Mouse (Mus musculus) brain, adult 2 months (tissue): ENCODE measurements around the gene Cmah.

Experiments
- DNase-seq: peaks from one replicate; pipeline ENCODE4 v3.0.0; 2011; ENCODE audit warnings: low read depth, low spot score

Cmah gene

DNA sequence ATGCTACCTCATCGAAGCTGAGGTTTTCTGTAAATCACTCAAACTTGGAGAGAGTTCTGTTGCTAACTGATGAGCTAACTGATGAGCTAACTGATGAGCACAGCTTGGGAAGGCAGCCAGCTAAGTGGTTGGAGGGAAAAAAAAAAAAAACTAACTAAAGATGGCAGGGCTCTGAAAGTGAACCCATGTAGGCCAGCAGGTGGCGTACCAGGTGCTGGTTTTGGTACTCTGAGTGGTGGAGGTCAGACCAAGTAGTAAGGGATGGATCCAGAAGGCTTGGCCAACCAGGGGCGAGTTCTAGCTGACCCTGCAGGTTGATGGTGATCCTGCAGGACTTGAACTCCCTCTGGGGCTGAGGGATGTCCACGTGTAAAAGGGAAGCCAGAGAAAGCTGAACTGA lies 89.2 kb downstream of the Cmah start:
- DNase-seq = peak; percentile 22

DNA sequence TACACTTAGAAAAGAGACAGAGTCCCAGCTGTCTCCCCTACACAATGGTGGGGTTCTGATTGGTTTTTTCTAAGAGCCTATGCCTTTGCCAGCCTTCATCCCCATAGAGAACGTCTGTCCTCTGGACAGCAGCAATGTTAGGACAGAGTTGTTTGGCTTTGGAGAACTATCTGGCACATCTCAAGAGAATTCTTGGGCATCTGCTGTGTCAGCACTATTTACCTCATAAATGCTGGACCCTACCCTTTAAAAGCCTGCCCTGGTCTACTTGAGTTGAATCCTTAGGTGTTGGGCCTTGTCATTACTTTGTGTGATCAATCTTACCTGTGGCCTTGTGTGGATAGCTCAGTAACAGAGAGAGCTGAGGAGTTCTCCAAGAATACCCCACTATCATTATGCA lies 90.8 kb downstream of the Cmah start:
- no peak for DNase-seq

DNA sequence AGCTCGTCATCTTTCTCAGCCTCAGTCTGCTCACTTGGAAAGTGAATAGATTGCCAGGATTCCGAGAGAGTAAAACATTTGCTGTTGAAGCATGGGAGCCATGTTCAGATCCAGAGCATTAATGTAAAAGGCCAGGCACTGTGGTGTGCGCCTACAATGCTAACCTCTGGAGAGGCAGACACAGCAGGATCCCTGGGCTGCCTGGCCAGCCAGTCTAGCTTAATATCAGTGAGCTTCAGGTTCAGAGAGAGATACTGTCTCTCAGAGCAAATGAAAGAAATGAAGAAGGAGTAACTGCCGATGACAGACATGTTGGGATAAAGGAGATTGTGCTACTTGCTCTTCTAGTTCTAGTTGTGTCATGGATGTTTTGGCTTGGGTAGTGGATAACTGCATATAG lies 91.6 kb downstream of the Cmah start:
- no peak for DNase-seq

DNA sequence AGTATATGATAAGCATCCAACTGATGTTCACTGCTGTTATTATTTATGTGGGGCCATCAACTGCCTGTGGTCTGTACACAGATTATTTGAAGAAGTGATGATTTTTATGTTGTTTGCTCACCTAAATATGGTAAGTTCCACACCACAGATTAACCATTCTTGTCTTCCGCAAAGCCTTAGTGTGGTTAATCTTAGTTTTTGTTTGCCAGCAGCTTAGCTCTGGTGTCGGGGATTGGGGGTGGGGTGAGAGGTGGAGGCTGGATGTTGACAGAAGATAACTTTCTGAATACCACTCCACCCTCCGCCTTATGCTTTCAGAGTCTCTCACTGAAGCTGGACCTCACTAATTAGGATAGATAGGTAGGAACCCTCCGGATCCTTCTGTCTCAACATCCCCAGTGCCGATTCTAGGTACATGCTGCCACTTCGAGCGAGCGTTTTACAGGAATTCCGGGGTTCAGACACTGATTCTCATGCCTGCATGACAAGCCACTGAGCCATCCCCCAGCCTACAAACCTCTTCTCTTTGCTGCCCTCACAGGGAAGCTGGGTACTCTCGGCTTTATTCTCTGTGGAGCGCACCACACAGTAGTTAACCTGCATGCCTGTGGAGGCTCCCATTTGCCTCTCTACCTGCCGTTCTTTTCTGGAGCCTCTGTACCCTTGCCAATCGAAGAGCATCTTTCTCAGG lies 92.5 kb downstream of the Cmah start:
- DNase-seq = no peak

DNA sequence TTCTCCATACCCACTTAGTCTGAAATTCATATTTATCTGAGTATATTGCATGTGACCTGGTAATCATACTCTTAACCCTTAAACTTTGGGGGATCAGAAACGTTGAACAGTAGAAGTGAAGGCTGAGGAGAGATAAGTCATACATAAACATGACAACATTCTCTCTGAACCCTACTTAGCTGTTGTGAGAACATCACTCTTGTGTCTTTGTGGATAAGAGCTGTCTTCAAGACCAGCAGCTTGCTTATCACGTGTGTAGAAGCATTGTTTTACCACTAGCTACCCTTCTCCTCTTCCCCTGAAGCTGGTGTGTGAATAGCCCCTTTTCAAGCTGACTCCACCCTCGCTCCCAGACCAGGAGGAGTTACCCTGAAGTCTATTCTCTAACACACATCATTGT lies 94.8 kb downstream of the Cmah start:
- DNase-seq = no peak

DNA sequence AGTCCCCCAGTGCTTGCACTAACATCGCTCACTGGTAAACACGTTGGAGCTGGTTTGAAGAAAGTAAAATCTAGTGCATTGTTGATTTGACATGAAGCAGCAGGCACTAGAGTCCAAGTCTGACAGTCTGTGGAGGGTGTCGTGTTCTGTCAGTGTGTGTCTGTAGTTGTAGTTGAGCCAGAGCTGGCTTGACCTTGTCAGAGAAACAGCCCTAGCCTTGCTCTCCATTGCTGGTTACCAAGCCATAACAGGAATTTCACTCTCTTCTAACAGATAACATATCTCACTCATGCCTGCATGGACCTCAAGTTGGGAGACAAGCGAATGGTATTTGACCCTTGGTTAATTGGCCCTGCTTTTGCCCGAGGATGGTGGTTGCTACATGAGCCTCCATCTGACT lies 103.0 kb downstream of the Cmah start:
- no peak for DNase-seq

DNA sequence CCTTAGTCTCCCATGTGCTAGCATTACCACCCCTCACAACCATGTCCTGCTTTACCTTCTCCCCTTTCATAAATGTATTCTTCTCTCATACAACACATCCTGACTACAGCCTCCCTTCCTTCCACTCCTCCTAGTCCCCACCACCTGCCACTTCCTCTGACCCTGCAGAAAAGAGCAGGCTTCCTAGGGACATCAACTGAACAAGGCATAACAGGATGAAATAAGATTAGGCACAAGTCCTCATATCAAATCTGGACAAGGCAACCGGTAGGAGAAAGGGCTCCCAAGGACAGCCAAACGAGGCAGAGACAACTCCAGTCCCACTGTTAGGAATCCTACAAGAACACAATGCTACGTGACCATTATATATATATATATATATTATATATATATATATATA lies 104.4 kb downstream of the Cmah start:
- DNase-seq = no peak

DNA sequence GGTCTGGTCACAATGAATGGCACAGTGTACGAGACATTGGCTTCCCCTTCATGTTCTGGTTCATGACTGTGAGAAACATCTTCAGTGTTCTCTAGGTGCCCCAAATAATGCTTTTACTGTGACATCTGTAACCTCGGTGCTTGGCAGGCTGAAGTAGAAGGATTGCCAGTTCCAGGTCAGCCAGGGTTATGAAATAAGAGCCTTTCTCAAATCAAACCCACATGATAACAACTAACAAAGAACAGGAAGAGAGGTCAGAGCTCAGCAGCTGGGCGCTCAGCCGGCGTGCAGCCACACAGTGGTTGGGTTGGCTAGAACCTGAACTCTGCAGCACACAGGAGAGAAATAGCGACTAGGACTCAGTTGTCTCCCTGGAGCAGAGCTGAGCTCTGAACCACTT lies 115.1 kb downstream of the Cmah start:
- no peak for DNase-seq

DNA sequence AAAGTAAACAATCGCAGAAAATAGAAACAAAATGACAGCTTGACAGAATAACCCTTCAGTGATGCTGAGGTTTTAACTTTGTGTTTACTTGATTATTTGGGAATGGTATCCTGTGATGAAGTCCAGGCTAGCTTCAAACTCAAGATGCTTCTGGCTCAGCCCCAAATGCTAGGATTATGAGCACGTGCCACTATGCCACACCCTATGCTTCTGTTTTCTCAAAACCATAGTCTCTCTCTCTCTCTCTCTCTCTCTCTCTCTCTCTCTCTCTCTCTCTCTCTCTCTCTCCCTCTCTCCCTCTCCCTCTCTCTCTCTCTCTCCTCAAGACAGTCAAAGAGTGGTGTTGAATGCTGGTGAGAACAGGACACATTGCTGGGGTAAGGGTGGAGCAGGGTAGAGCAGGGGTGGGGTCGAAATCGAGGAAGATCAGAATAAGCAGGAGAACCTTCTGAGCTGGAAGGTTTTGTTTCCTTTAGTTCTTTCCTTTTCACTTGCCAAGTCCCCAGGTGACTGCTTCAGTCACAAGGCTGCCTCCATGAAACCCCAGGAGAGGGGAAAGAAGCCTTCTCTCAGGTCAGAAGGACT lies 116.7 kb downstream of the Cmah start:
- no peak for DNase-seq

DNA sequence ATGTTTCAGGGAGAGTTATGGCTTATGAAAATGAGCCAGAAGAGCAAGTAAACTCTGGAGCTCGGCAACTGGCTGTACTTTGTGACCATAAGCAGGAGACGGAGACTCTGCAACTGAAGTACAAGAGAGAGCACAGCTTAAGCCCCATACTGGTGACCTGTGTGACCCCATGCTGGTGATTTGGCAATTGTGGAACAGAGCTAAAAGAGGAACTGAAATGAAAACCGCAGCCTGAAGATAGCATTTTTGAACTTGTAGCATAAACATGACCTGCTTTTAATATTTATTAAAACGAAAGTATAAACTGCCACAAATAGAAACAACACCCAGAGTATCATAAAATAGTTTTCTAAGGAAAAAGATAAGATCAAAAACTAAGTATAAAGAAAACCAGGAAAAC lies 117.5 kb downstream of the Cmah start:
- DNase-seq = no peak

DNA sequence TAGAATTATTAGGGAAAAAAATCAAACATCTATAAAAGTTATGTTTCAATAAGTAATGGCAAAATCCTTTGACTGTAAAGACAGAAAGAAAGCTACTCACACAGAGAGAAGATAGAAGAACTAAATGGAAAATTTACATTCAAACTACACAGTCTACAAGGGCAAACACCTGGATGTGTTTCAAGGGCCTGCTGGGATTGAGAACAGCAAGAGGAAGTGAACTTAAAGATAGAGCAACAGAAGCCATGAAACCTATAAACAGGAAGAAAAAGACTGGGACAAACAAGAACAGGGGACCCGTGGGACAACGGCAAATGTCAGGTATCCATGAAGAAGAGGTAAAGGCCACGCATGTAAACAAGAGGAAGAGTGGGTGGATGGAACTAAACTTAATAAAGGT lies 118.0 kb downstream of the Cmah start:
- no peak for DNase-seq

DNA sequence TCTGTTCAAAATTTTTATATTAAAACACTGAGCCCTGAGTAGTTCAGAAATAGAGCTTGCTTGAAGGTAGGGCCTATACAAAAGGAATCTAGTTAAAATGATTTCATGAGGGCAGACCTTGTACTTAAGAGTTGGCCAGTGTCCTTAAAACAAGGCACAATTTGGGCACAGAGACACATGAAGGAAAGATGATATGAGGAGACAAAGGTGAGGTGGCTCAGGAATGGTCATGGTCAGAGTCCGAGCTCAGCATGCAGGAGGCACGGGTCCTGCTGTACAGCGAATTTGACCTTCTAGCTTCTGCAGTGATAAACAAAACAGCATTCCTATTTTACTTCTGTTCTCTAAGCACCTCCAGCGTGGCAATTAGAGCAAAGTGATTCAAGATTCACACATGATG lies 118.9 kb downstream of the Cmah start:
- no peak for DNase-seq

DNA sequence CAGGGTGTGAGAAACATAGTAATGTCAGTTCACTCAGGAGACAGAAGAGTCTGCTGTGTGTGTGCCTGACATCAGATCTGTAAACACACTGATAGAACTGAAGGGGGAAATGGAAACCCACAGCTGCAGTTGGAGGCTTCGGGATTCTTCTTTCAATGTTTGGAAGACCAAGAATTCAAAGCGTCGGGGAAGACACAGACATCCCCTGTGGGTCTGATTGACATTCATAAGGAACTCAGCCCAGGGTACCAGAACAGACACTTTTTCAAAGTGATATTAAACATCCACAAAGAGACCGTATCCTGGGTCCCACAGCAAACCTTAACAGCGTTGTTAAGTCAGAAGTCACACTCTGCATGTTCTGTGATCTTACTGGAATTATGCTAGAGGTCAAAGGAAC lies 119.8 kb downstream of the Cmah start:
- no peak for DNase-seq

DNA sequence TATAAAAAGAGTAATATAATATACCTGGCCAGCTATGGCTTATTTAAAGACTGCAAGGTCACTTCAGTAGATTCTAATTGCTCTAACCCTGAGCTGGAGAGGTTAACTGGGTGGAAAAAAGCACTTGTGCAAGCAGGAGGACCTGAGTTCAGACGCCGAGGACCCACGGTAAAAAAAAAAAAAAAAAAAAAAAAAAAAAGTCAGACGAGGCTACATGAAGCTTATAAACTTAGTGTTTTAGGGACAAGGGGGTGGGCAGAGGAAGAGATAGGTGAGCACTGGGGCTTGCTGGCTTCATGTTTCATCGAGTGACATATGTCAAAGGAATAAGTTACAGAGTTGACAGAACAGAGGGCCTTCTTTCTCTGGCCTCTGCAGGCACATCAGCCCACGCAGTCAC lies 121.4 kb downstream of the Cmah start:
- DNase-seq = no peak

DNA sequence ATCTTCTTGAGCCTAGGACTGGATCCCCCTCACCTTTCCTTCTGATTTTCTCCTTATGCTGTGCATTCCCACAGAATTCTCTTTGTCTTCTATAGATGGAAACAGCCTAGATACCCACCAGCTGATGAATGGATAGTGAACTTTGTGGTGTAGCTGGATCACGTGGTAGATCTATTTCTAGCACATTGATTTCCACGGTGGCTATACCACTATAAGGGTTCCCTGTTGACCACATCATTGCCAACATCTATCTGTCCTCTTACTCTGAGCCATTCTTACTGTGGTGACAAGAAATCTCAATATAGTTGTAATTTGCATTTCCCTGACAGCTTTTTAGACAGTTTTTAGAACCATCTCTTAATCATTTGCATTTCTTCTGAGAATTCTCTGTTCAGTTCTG lies 124.3 kb downstream of the Cmah start:
- DNase-seq = no peak

DNA sequence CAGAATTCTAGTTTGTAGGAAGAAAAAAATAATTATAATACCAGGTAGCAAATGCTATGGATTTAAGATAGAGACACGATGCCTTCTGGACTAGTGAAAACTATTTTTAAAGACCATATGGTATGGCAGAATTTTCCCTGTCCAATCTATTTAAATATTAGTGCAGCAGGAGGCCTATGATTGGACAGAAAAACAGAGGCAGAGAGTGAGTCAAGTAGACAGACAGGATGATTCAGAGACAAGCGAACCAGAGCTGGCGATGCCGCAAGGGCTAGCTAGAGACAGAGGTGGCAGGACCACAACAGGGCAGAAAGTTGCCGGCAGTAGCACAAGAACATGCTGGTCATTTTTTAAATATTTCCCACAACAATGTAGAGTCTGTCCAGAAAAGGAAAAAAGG lies 126.5 kb downstream of the Cmah start:
- peak; percentile 56 for DNase-seq

DNA sequence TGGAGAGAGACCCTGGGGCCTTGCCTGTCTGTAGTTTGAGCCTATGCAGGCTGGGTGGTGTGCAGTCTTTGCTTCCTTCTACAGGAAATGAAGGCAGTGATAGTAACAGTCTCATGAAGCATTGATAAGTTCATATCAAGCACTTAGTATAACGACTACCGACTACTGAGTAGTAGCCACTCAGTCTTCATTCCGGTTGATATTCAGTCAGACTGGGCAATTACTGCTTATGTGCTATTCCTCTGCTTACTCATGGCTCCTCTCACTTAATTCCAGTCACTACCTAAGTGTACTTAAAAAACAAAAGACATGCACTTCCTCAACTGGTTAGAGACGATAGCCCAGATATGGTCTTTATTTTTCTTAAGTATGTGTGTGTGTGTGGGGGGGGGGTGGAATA lies 129.2 kb downstream of the Cmah start:
- DNase-seq = no peak

DNA sequence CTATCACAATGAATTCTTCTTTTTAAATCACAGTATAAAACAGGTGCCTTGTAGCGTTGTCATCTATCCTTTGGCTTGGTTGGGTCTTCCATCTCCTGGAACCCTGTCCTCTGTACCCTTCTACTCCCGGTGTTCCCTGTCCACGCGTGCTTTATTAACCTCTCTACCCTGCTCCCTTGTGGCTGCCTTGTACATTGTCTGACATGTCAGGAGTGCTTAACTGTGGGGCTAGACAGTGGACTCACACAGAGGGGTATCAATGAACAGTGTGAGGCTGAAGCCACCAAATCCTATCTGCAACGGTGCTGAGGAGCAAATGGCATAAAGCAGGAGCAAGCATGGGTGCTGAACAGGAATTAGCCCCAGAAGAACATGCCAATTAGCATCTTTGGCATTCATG lies 133.3 kb downstream of the Cmah start:
- no peak for DNase-seq

DNA sequence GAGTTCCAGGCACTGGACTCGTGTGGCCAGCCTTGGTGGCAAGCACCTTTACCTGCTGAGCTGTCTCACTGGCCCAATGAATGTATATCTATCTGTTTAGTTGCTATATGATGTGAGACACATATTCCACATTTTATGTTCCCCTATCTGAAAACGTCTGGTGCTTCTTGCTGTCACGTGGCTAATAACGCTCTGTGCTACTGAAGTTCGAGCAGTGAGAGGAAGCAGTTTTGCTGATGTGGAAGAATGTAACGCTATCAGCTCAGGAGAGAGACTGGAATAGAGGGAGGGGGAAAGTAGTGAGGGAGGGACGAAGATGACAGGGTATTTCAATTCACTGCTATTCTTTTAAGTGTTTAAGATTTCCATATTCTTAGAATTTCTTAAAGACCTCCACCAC lies 136.6 kb downstream of the Cmah start:
- no peak for DNase-seq

DNA sequence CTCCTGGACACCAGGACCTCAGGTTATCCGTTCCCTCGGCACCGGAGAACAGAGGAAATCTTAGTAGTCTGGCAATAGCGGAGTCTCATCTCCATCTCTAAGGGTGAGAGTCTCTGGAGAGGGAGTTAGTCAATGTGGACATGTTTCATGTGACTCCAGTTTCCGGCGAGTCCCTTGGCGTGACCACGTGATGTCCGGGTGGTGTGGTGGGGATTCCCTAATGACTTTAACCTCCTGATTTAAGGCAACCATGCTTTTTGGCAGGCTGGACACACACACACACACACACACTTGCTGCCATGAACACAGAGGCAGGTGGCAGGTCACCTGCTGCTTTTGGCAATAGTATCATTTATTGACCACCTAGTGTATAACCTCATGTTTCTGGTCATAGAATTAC lies 138.8 kb downstream of the Cmah start:
- no peak for DNase-seq

DNA sequence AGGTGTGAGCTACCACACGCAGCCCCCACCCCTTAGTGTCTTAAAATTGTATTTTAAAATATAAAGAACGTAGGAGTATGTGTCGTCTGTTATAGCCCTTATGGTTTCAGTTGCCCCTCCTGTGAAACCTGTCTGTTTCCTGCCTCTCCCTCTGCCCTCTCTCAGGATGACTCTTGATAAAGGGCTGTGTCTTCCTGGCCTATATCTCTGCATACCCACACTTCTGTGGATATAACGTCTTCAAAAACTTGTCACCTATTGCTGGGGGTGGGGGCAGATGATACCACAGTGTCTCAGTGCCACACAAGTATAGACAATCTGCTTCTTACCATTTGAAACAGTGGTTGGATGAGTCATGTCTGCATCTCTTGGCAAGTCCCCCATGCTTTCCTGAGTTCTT lies 140.6 kb downstream of the Cmah start:
- peak; percentile 10 for DNase-seq

DNA sequence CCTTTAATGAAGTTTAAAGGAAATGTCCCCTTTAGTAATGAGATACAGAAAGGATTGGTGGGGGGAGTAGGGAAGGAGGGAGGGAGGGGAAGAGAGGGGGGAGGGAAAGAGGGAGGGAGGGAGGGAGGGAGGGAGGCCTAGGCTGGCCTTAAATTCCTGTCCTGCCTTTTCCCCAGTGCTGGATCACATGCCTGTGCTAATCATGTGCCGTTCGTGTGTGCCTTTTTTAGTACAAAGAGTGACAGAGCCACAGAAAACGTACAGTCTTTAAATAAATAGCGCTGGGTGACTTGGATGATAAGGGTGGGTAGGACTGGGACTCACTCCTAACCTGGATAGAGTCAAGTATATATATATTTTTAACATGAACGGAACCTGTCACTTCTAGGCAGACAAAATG lies 150.4 kb downstream of the Cmah start:
- DNase-seq = no peak

DNA sequence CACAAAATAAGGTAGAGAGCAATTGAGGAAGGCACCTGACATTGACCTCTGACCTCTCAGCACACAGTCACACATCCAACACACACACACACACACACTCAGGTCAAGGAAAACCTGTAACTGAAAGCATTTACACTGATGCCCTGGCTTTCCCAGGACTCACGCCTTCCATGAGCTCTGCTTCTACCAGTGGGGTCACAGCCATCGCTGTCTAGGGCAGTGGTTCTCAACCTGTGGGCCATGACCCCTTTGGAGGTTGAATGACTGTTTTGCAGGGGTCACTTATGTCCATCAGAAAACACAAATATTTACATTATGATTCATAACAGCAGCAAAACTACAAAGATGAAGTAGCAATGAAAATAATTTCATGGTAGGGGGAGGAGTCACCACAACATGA lies 152.3 kb downstream of the Cmah start:
- DNase-seq = no peak

DNA sequence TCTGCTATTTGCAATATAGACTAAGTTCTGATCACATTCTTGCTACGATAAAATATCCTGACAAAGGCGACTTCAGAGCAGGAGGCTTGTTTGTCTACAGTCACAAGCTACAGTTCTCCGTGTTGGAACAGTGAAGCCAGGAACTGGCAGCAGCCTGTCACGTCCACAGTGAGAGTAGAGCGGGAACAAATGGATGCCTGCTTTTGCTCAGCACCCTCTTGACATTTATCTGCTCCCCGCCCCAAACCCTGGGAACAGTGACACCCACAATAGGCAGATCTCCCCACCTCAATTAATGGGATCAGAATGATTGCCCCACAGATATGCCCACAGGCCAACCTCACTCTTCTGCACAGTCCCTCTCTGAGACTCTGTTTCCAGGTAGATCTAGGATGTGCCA lies 153.6 kb downstream of the Cmah start:
- DNase-seq = no peak
